Mouse (Mus musculus) limb, embryonic 14.5 days (tissue): ENCODE results near the gene Mtfp1. TPM values are rescaled to one million over a fixed set of nuclear protein-coding genes. Genes with fewer than 3 reads are reported as not detected.
A peak's percentile ranks its signal among the peaks of the same experiment; 100 is the strongest.

Experiments used
- ATAC-seq: fragments of 200-750 bp; cut with Nextera tagmentation; 2 replicates; pipeline ENCODE4 v1.8.0; 2017; ENCODE audit warnings: low read depth, moderate number of reproducible peaks, moderate TSS enrichment; ENCODE audit not compliant: low FRiP score
- DNase-seq: peaks from one replicate; pipeline ENCODE4 v3.0.0-alpha.2; 2015; ENCODE audit warnings: low spot score
- H3K27ac ChIP-seq: fragments of 300-500 bp; sonication (generic); replicated peaks from 2 replicates; pipeline ENCODE4 v1.5.1; 2014; ENCODE audit warnings: low read depth, mild to moderate bottlenecking, low read length, moderate library complexity, mixed read lengths
- H3K27me3 ChIP-seq: fragments of 300-500 bp; sonication (generic); 2 replicates; pipeline ENCODE4 v1.6.1; 2014; ENCODE audit warnings: low read length, mixed read lengths; ENCODE audit not compliant: control insufficient read depth, insufficient read depth
- H3K36me3 ChIP-seq: fragments of 300-500 bp; sonication (generic); 2 replicates; pipeline ENCODE4 v1.6.1; 2014; ENCODE audit warnings: mild to moderate bottlenecking, low read length, moderate library complexity, mixed read lengths; ENCODE audit not compliant: control insufficient read depth, insufficient read depth
- H3K4me1 ChIP-seq: fragments of 300-500 bp; sonication (generic); 2 replicates; pipeline ENCODE4 v1.6.1; 2014; ENCODE audit warnings: antibody characterized with exemption, low read length, mixed read lengths; ENCODE audit not compliant: control insufficient read depth, insufficient read depth
- H3K4me2 ChIP-seq: fragments of 300-500 bp; sonication (generic); replicated peaks from 2 replicates; pipeline ENCODE4 v1.6.1; 2014; ENCODE audit warnings: low read depth, mild to moderate bottlenecking, low read length, moderate library complexity; ENCODE audit not compliant: severe bottlenecking
- H3K4me3 ChIP-seq: fragments of 300-500 bp; sonication (generic); replicated peaks from 2 replicates; pipeline ENCODE4 v1.5.1; 2014; ENCODE audit warnings: low read length
- H3K9ac ChIP-seq: fragments of 300-500 bp; sonication (generic); 2 replicates; pipeline ENCODE4 v1.6.1; 2014; ENCODE audit warnings: mild to moderate bottlenecking, low read depth, low read length, moderate library complexity; ENCODE audit not compliant: severe bottlenecking
- H3K9me3 ChIP-seq: fragments of 300-500 bp; sonication (generic); 2 replicates; pipeline ENCODE4 v1.6.1; 2016; ENCODE audit warnings: low read length; ENCODE audit not compliant: control insufficient read depth
- POLR2A ChIP-seq: fragments of 200-500 bp; IDR thresholded peaks from 2 replicates; pipeline ENCODE4 v1.8.0; 2012; ENCODE audit warnings: inconsistent platforms, mild to moderate bottlenecking, moderate library complexity, borderline replicate concordance; ENCODE audit not compliant: insufficient read depth, insufficient read length; ENCODE audit errors: extremely low read depth
- WGBS: fragments of 180-500 bp; shearing (Covaris S2); extraction: QIAGEN DNeasy Blood & Tissue Kit; methylation state at CpG from one replicate; pipeline ENCODE4 v1.1.7; 2014; 5-methylcytosine and 5-hydroxymethylcytosine counted together
- polyA plus RNA-seq, 2 experiments: library from polyadenylated mRNA; depleted of rRNA in 1 of 2; stranded (reverse) in 1 of 2; unstranded in 1 of 2; fragments of >200 nt; fragmentation: Nextera tagmentation in 1 of 2; extraction: Ambion mirVana in 1 of 2; gene quantifications; 2 replicates each; pipeline versions ENCODE4 v1.2.1 to v1.2.3; 2012 to 2014

Mtfp1 gene
- polyA plus RNA-seq, 2 experiments = 4.7 to 5.3 TPM

DNA sequence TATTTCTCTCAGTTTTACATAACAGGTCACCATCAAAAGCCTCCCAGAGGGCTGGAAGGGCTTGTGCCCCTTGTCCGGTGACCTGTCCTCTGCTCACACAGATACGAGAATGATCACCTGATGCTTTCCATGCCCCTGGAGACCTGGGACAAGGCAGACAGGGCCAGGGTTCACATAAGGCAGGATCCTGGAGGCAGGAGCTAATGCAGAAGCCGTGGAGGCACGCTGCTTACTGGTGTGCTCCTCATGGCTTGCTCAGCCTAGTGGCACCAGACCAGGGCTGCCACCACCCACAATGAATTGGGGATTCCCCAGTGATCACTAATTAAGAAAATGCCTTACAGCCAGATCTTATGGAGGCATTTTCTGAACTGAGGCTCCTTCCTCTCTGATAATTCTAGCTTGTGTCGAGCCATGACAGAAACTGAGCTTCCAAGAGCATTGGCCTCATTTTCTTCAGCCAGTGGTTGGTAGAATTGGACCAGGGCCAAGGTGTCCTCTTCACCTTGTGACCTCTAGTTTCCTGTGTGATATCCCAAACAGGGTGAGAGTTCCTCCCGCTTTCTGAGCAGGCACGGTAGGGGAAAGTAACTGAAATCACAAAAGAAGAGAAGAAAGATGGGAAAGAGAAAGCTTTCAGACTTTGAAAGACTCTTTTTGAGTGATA, 16.8 kb downstream of the Mtfp1 start:
- Histone ChIP-seq H3K4me3 (no peak overlapping the region), H3K4me2 (no peak overlapping the region), H3K9me3 (no peaks in the 10 kb centered on the region), H3K27ac (no peak overlapping the region), H3K27me3 (no peaks in the 10 kb centered on the region), H3K4me1 (no peaks in the 10 kb centered on the region), H3K36me3 (no peaks in the 10 kb centered on the region), H3K9ac (no peak overlapping the region)
- TF ChIP-seq POLR2A = no peak
- no peak for ATAC-seq
- no peak for DNase-seq
- WGBS = 82% methylated on average over 7 of the region's 7 CpGs

DNA sequence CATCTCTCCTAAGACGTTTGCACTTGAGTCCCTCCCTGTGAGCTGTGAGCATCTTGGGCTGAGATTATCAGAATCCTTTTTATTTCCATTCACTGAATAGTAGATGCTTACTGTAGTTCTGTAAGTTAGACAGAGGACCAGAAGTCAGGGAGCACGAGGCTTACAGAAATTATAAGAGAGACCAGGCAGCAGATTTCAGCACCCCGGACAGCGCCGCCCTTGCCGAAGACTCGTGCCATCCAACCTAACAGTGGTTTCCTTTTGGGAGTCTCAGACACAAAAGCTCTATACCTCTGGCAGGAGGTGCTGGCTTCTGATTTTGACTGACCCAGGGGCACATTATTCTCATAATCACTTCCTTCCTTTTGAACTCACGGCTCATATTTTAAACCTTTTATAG, 18.6 kb downstream of the Mtfp1 start:
- ATAC-seq (no peak), DNase-seq (peak; percentile 71)
- Histone ChIP-seq H3K27ac (no peak overlapping the region), H3K4me1 (no peaks in the 10 kb centered on the region), H3K9ac (no peak overlapping the region), H3K36me3 (no peaks in the 10 kb centered on the region), H3K9me3 (no peaks in the 10 kb centered on the region), H3K4me3 (no peak overlapping the region), H3K4me2 (no peak overlapping the region), H3K27me3 (no peaks in the 10 kb centered on the region)
- 12% methylated on average over 8 of the region's 8 CpGs for WGBS
- TF ChIP-seq POLR2A = no peak

DNA sequence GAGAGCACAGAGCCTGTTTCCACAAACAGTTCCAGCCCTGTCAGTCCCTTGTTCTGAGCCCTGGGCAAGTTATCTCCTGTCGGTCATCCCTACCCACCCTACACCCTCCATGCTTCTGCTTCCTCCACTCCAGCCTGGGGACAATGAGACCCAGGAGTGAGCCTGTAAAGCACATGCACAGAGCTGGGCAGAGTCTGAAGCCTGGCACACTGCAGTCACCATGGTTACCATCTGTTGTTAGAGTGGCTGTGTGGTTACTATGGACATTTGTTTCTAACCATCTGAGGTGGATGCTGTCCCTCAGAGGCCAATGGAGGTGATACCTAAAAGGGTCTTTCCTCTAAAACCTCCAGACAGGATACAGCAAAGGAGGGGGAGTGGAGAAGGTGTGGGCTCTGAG, 25.6 kb downstream of the Mtfp1 start:
- no peak for ATAC-seq
- H3K27me3 ChIP-seq = no peaks in the 10 kb centered on the region
- no peak for TF ChIP-seq POLR2A
- no peak for DNase-seq
- no peak overlapping the region for H3K4me2 ChIP-seq
- 74% methylated on average over 1 of the region's 1 CpGs for WGBS
- no peaks in the 10 kb centered on the region for H3K4me1 ChIP-seq
- H3K4me3 ChIP-seq = no peak overlapping the region
- no peak overlapping the region for H3K9ac ChIP-seq
- no peaks in the 10 kb centered on the region for H3K36me3 ChIP-seq
- no peak overlapping the region for H3K27ac ChIP-seq
- no peaks in the 10 kb centered on the region for H3K9me3 ChIP-seq

DNA sequence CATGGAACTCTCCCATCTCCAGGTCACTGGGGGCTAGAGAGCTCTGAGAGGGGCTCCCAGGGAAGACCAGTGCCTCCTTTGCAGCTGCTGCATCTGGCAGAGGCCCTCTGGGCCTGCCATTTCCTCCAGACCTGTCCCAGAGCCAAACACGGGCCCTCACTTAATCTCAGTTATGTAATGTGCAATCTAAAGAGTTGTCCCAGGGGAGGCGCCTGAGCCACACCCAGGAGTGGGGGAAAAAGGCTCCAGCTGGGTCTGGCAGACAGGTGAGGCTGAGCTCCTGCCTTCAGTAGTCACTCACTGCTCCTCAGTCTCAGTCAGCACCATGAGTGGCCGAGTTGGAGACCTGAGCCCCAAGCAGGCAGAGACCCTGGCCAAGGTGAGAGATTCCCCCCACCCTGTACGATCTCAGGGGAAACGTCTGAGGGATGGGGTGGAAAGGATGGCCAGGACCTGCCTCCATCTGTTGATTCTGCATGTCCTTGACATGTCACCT, 30.6 kb downstream of the Mtfp1 start, which contains the start of gene Sec14l3:
Gene Sec14l3 (plus strand): TSS at position 215 of the 496 bp plus-strand sequence.
- Histone ChIP-seq H3K9ac (no peak within 1 kb of the TSS), H3K4me3 (no peak within 1 kb of the TSS), H3K9me3 (no peaks in the 10 kb centered on the region), H3K4me2 (no peak within 1 kb of the TSS), H3K36me3 (no peaks in the 10 kb centered on the region), H3K27me3 (no peaks in the 10 kb centered on the region), H3K4me1 (no peaks in the 10 kb centered on the region), H3K27ac (no peak within 1 kb of the TSS)
- ATAC-seq (no peak), DNase-seq (no peak)
- 50% methylated on average over 5 of the region's 5 CpGs for WGBS
- no peak for TF ChIP-seq POLR2A

DNA sequence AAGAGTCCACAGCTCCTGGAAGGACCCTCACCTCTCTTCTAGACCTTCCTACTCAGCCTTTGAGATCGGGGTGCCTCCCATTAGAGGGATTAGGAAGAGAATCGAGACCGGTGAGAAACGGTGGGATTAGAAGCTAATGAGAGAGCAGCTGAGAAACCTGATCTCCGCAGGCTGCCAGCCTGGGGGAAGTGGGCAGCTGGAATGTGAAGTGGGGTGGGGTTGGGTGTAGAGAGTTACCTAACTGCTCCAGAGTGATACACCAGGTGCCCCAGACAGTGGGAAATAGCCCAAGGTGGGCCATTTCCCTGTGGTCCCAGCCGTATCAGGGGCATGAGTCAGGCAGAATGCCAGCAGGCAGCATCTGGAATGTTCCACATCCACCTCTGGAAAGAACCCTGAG, 32.3 kb downstream of the Mtfp1 start:
- ATAC-seq = no peak
- 34% methylated on average over 6 of the region's 6 CpGs for WGBS
- no peak for DNase-seq

More for the DNA sequence above, 32.3 kb downstream of the Mtfp1 start:
- H3K4me1 ChIP-seq = no peaks in the 10 kb centered on the region
- no peaks in the 10 kb centered on the region for H3K36me3 ChIP-seq
- H3K27ac ChIP-seq = no peak overlapping the region
- no peak overlapping the region for H3K9ac ChIP-seq
- H3K4me3 ChIP-seq = no peak overlapping the region
- TF ChIP-seq POLR2A = no peak
- H3K4me2 ChIP-seq = no peak overlapping the region
- no peaks in the 10 kb centered on the region for H3K9me3 ChIP-seq
- H3K27me3 ChIP-seq = no peaks in the 10 kb centered on the region
